Mouse (Mus musculus) MEL (cell line): ENCODE data around the gene Nfkbid. TPM values are rescaled to one million over a fixed set of nuclear protein-coding genes. Genes with fewer than 3 reads are reported as not detected.

ENCODE experiments used
- DNase-seq: peaks from one replicate; pipeline ENCODE4 v3.0.0; 2011; ENCODE audit warnings: low read depth, low spot score
- H3K27ac ChIP-seq: 2 replicates; pipeline ENCODE4 v1.5.1; 2012; ENCODE audit warnings: low read depth, mild to moderate bottlenecking, control low read depth, low read length, moderate library complexity; ENCODE audit not compliant: control insufficient read depth
- H3K27me3 ChIP-seq, 2 experiments: fragments of 150-350 bp in 1 of 2; sonication (generic) in 1 of 2; 2 replicates each; pipeline ENCODE4 v1.6.1; 2012; ENCODE audit warnings: low read length in 2 of 2, mild to moderate bottlenecking in 2 of 2, improper control_type of control experiment in 1 of 2, moderate library complexity in 1 of 2; ENCODE audit not compliant: insufficient read depth in 2 of 2, control insufficient read depth in 1 of 2
- H3K36me3 ChIP-seq, 2 experiments: 2 replicates each; pipeline ENCODE4 v1.6.1; 2012 to 2014; ENCODE audit warnings: low read length in 2 of 2, improper control_type of control experiment in 1 of 2, inconsistent platforms in 1 of 2, mild to moderate bottlenecking in 1 of 2; ENCODE audit not compliant: insufficient read depth in 2 of 2, control insufficient read depth in 1 of 2
- H3K4me1 ChIP-seq, 2 experiments: fragments of 150-350 bp in 1 of 2; sonication (generic) in 1 of 2; 2 replicates each; pipeline ENCODE4 v1.6.1; 2012; ENCODE audit warnings: low read length in 2 of 2, improper control_type of control experiment in 1 of 2, mild to moderate bottlenecking in 1 of 2; ENCODE audit not compliant: insufficient read depth in 2 of 2, control insufficient read depth in 1 of 2
- H3K4me3 ChIP-seq, 2 experiments: fragments of 150-350 bp in 1 of 2; sonication (generic) in 1 of 2; 2 replicates each; pipeline ENCODE4 v1.5.1; 2012; ENCODE audit warnings: low read depth in 2 of 2, low read length in 2 of 2, mild to moderate bottlenecking in 2 of 2, moderate library complexity in 2 of 2, control low read depth in 1 of 2, improper control_type of control experiment in 1 of 2; ENCODE audit not compliant: control insufficient read depth in 1 of 2, insufficient read depth in 1 of 2
- H3K79me2 ChIP-seq: 2 replicates; pipeline ENCODE4 v1.6.1; 2012; ENCODE audit warnings: mild to moderate bottlenecking, low read length, moderate library complexity; ENCODE audit not compliant: control insufficient read depth, poor library complexity, insufficient read depth
- H3K9ac ChIP-seq: 2 replicates; pipeline ENCODE4 v1.6.1; 2012; ENCODE audit warnings: low read depth, mild to moderate bottlenecking, control low read depth, low read length, moderate library complexity; ENCODE audit not compliant: control insufficient read depth, poor library complexity, severe bottlenecking
- H3K9me3 ChIP-seq: fragments of 150-350 bp; sonication (generic); replicated peaks from 2 replicates; pipeline ENCODE4 v1.6.1; 2012; ENCODE audit warnings: mild to moderate bottlenecking, low read length, improper control_type of control experiment, moderate library complexity; ENCODE audit not compliant: insufficient read depth
- CHD2 ChIP-seq: IDR thresholded peaks from 2 replicates; pipeline ENCODE4 v1.6.1; 2011; ENCODE audit warnings: low read length, improper control_type of control experiment
- ELF1 ChIP-seq: IDR thresholded peaks from 2 replicates; pipeline ENCODE4 v1.6.1; 2014; ENCODE audit warnings: low read depth, mild to moderate bottlenecking, inconsistent platforms, low read length, improper control_type of control experiment, moderate library complexity
- EP300 ChIP-seq, 2 experiments: IDR thresholded peaks; 2 replicates each; pipeline ENCODE4 v1.6.1; 2011; ENCODE audit warnings: improper control_type of control experiment in 2 of 2, low read length in 2 of 2, low read depth in 1 of 2, mild to moderate bottlenecking in 1 of 2
- GABPA ChIP-seq: IDR thresholded peaks from 2 replicates; pipeline ENCODE4 v1.6.1; 2012; ENCODE audit warnings: low read depth, mild to moderate bottlenecking, inconsistent platforms, low read length, improper control_type of control experiment, moderate library complexity
- GATA1 ChIP-seq: IDR thresholded peaks from 2 replicates; pipeline ENCODE4 v1.6.1; 2011; ENCODE audit warnings: low read depth, low read length, improper control_type of control experiment
- HCFC1 ChIP-seq: IDR thresholded peaks from 2 replicates; pipeline ENCODE4 v1.6.1; 2012; ENCODE audit warnings: low read depth, mild to moderate bottlenecking, inconsistent platforms, low read length, improper control_type of control experiment, moderate library complexity
- KAT2A ChIP-seq: conservative IDR thresholded peaks from 2 replicates; pipeline ENCODE4 v1.6.1; 2012; ENCODE audit warnings: low read depth, low read length, improper control_type of control experiment, inconsistent platforms
- MAX ChIP-seq: IDR thresholded peaks from 2 replicates; pipeline ENCODE4 v1.6.1; 2011; ENCODE audit warnings: low read length, improper control_type of control experiment
- MAZ ChIP-seq: IDR thresholded peaks from 2 replicates; pipeline ENCODE4 v1.6.1; 2012; ENCODE audit warnings: low read depth, mild to moderate bottlenecking, inconsistent platforms, low read length, improper control_type of control experiment
- MEF2A ChIP-seq: IDR thresholded peaks from 2 replicates; pipeline ENCODE4 v1.6.1; 2014; ENCODE audit warnings: low read depth, mild to moderate bottlenecking, inconsistent platforms, low read length, improper control_type of control experiment; ENCODE audit not compliant: poor library complexity, insufficient replicate concordance, severe bottlenecking; ENCODE audit errors: extremely low read depth
- MYC ChIP-seq: IDR thresholded peaks from 2 replicates; pipeline ENCODE4 v1.6.1; 2011; ENCODE audit warnings: low read depth, mild to moderate bottlenecking, low read length, improper control_type of control experiment, moderate library complexity
- POLR2A ChIP-seq, 2 experiments: IDR thresholded peaks; 2 replicates each; pipeline ENCODE4 v1.6.1; 2011 to 2012; ENCODE audit warnings: low read length in 2 of 2, mild to moderate bottlenecking in 2 of 2, control low read depth in 1 of 2, improper control_type of control experiment in 1 of 2, low read depth in 1 of 2, moderate library complexity in 1 of 2; ENCODE audit not compliant: control insufficient read depth in 1 of 2, insufficient read depth in 1 of 2, poor library complexity in 1 of 2
- POLR2AphosphoS2 ChIP-seq: IDR thresholded peaks from 2 replicates; pipeline ENCODE4 v1.6.1; 2011; ENCODE audit warnings: low read length, improper control_type of control experiment
- RCOR1 ChIP-seq: IDR thresholded peaks from 2 replicates; pipeline ENCODE4 v1.6.1; 2012; ENCODE audit warnings: low read depth, mild to moderate bottlenecking, inconsistent platforms, low read length, improper control_type of control experiment
- TCF12 ChIP-seq: IDR thresholded peaks from 2 replicates; pipeline ENCODE4 v1.6.1; 2014; ENCODE audit warnings: low read depth, mild to moderate bottlenecking, inconsistent platforms, low read length, improper control_type of control experiment, moderate library complexity
- ZKSCAN1 ChIP-seq: IDR thresholded peaks from 2 replicates; pipeline ENCODE4 v1.6.1; 2012; ENCODE audit warnings: low read depth, mild to moderate bottlenecking, inconsistent platforms, low read length, improper control_type of control experiment, moderate library complexity
- polyA plus RNA-seq, 2 experiments: library from polyadenylated mRNA; stranded (reverse) in 1 of 2; unstranded in 1 of 2; fragments of >175 nt in 1 of 2; fragments of >200 nt in 1 of 2; gene quantifications; 2 replicates each; pipeline versions ENCODE4 v1.2.1 to v1.2.4; 2012; ENCODE audit warnings: low replicate concordance in 2 of 2, low read depth in 1 of 2; ENCODE audit not compliant: insufficient read length in 2 of 2, insufficient read depth in 1 of 2, missing spikeins in 1 of 2
- total RNA-seq: library from RNA; depleted of rRNA; stranded (reverse); fragments of 300-350 nt; gene quantifications from 2 replicates; pipeline ENCODE4 v1.2.3, GENCODE M21; 2012

Gene Nfkbid
- total and polyA plus RNA-seq, 3 experiments = 7.0 to 16.7 TPM; not detected in 1

- Histone ChIP-seq H3K9ac (no peak within 1 kb of the TSS), H3K4me3 (no peak within 1 kb of the TSS), H3K27me3 (no peaks in the 10 kb centered on the region; a peak in 2 of 4 replicates), H3K4me1 (no peaks in the 10 kb centered on the region), H3K36me3 (no peaks in the 10 kb centered on the region), H3K79me2 (no peaks in the 10 kb centered on the region), H3K9me3 (no peaks in the 10 kb centered on the region), H3K27ac (no peak within 1 kb of the TSS)
- TF ChIP-seq KAT2A (no peak), POLR2AphosphoS2 (no peak)
- no peak for DNase-seq
Measured at GRCm38 (mm10) chr7:30457629-30458330, 36.2 kb downstream of the Nfkbid start, which contains the start of the genes Kirrel2 and Nphs1. Gene Kirrel2, minus strand, starts transcription at chr7:30457690. Gene Nphs1, plus strand, starts transcription at chr7:30458315.

DNA sequence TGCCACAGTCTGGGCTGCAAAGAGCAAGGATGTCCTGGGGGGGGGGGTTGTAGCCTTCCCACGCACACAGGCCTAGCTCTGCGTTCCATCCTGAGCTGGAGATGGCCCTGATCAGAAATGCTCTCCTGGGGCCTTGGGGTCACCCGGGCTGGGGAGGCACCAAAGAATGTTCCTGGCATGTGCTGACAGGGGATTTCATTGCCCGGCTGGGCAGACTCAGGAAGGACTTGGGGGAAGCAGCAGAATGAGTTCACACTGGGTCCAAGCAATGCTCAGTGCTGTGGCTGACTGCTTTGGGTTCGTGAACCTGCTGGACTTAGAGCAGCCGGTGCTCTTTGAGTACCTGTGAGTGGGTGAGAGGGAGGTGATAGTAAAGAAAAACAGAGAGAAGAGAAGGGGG, 38.0 kb downstream of the Nfkbid start:
- Histone ChIP-seq H3K9me3 (no peaks in the 10 kb centered on the region), H3K27me3 (peaks cover 0 to 1% of the 10 kb centered on the region in 2 experiments; a peak in 3 of 4 replicates), H3K4me1 (no peaks in the 10 kb centered on the region), H3K36me3 (no peaks in the 10 kb centered on the region), H3K4me3 (no peak overlapping the region), H3K27ac (no peak overlapping the region), H3K9ac (no peak overlapping the region), H3K79me2 (no peaks in the 10 kb centered on the region)
- TF ChIP-seq MYC = no peak
- TF ChIP-seq ELF1 = no peak
- no peak for TF ChIP-seq MAX
- TF ChIP-seq POLR2A (IDR thresholded peaks at IDR 0.05; ENCODE audit: control insufficient read depth in 1 of 2, insufficient read depth in 1 of 2, low read depth in 1 of 2, low read length in 2 of 2, poor library complexity in 1 of 2) = no peak
- TF ChIP-seq GABPA = no peak
- TF ChIP-seq TCF12 = no peak
- TF ChIP-seq MEF2A = no peak
- no peak for TF ChIP-seq MAZ
- no peak for TF ChIP-seq GATA1
- TF ChIP-seq ZKSCAN1 = no peak
- TF ChIP-seq HCFC1 = no peak
- TF ChIP-seq RCOR1 = no peak
- no peak for TF ChIP-seq CHD2
- no peak for TF ChIP-seq EP300 (IDR thresholded peaks at IDR 0.05; ENCODE audit: low read depth in 1 of 2, low read length in 2 of 2)
- DNase-seq = no peak
